Mouse (Mus musculus) ES-E14 (cell line): ENCODE results near the gene Zyg11b. TPM values are rescaled to one million over a fixed set of nuclear protein-coding genes. Genes with fewer than 3 reads are reported as not detected.
A peak's percentile ranks its signal among the peaks of the same experiment; 100 is the strongest.

Experiments used
- DNase-seq: peaks from one replicate; pipeline ENCODE4 v3.0.0-alpha.2; 2013; ENCODE audit warnings: low read depth, low spot score
- H3K27ac ChIP-seq: 2 replicates; pipeline ENCODE4 v1.5.1; 2012; ENCODE audit warnings: low read depth, mild to moderate bottlenecking, low read length, moderate library complexity, mixed read lengths; ENCODE audit not compliant: poor library complexity, insufficient read depth, severe bottlenecking
- H3K36me3 ChIP-seq: 2 replicates; pipeline ENCODE4 v1.6.1; 2012; ENCODE audit warnings: mild to moderate bottlenecking, low read length, moderate library complexity, mixed read lengths; ENCODE audit not compliant: control insufficient read depth, poor library complexity, insufficient read depth, severe bottlenecking
- H3K4me1 ChIP-seq, 2 experiments: fragments of 150-350 bp in 1 of 2; sonication (generic) in 1 of 2; 2 replicates each; pipeline ENCODE4 v1.6.1; 2012; ENCODE audit warnings: low read length in 2 of 2, mild to moderate bottlenecking in 1 of 2, mixed read lengths in 1 of 2; ENCODE audit not compliant: control insufficient read depth in 2 of 2, insufficient read depth in 2 of 2, poor library complexity in 1 of 2
- H3K4me3 ChIP-seq, 2 experiments: fragments of 150-350 bp in 1 of 2; sonication (generic) in 1 of 2; 2 replicates each; pipeline ENCODE4 v1.5.1; 2012; ENCODE audit warnings: low read length in 2 of 2, low read depth in 1 of 2, mild to moderate bottlenecking in 1 of 2, mixed read lengths in 1 of 2; ENCODE audit not compliant: insufficient read depth in 1 of 2, poor library complexity in 1 of 2, severe bottlenecking in 1 of 2
- H3K9ac ChIP-seq: 2 replicates; pipeline ENCODE4 v1.6.1; 2012; ENCODE audit warnings: low read depth, mild to moderate bottlenecking, low read length, mixed read lengths; ENCODE audit not compliant: poor library complexity, insufficient read depth, severe bottlenecking
- H3K9me3 ChIP-seq: fragments of 150-350 bp; sonication (generic); 2 replicates; pipeline ENCODE4 v1.6.1; 2012; ENCODE audit warnings: low read depth, mild to moderate bottlenecking, low read length; ENCODE audit not compliant: control insufficient read depth, insufficient read depth
- CHD2 ChIP-seq: IDR thresholded peaks from 2 replicates; pipeline ENCODE4 v1.6.1; 2014; ENCODE audit warnings: mild to moderate bottlenecking, low read depth, low read length, inconsistent platforms
- HCFC1 ChIP-seq: IDR thresholded peaks from 2 replicates; pipeline ENCODE4 v1.6.1; 2012; ENCODE audit warnings: low read length, inconsistent platforms, borderline replicate concordance; ENCODE audit not compliant: insufficient read depth
- MAFK ChIP-seq: IDR thresholded peaks from 2 replicates; pipeline ENCODE4 v1.6.1; 2014; ENCODE audit warnings: mild to moderate bottlenecking, low read depth, low read length, inconsistent platforms; ENCODE audit not compliant: insufficient read depth
- ZC3H11A ChIP-seq: IDR thresholded peaks from 2 replicates; pipeline ENCODE4 v1.6.1; 2012; ENCODE audit warnings: low read depth, mild to moderate bottlenecking, inconsistent platforms, low read length, borderline replicate concordance
- ZNF384 ChIP-seq: IDR thresholded peaks from 2 replicates; pipeline ENCODE4 v1.6.1; 2012; ENCODE audit warnings: low read depth, low read length, inconsistent platforms
- in situ Hi-C, 2 experiments: fragments of 600-800 bp; cut with MboI; formaldehyde crosslinking; loops; one replicate each; pipeline ENCODE4 v1.15.1; 2025; ENCODE audit warnings: low sequenced_read_pairs in 2 of 2, inconsistent platforms in 1 of 2; ENCODE audit not compliant: unreplicated experiment in 2 of 2
- total RNA-seq: library from RNA; depleted of rRNA; stranded (reverse); fragments of 300-350 nt; gene quantifications from 2 replicates; pipeline ENCODE4 v1.2.3, GENCODE M21; 2012

Gene Zyg11b
- total RNA-seq, 1 experiment, result 13.3 TPM

GRCm38 (mm10) chr4:108233654-108234053, 67.2 kb downstream of the Zyg11b start:
- H3K36me3 ChIP-seq, result peaks cover 2% of the 10 kb centered on the region
- in situ Hi-C loops, result no loop called here
- no peak overlapping the region for H3K27ac ChIP-seq
- H3K4me1 ChIP-seq, result no peaks in the 10 kb centered on the region
- TF ChIP-seq MAFK, result no peak
- no peak for TF ChIP-seq ZC3H11A
- TF ChIP-seq CHD2, result no peak
- no peak for TF ChIP-seq HCFC1
- TF ChIP-seq ZNF384, result no peak
- H3K4me3 ChIP-seq, result no peak overlapping the region
- H3K9me3 ChIP-seq, result no peaks in the 10 kb centered on the region
- DNase-seq, result no peak
- no peak overlapping the region for H3K9ac ChIP-seq

GRCm38 (mm10) chr4:108225341-108225872, 75.5 kb downstream of the Zyg11b start:
- Histone ChIP-seq H3K4me3 (no peak overlapping the region), H3K9me3 (no peaks in the 10 kb centered on the region), H3K9ac (no peak overlapping the region), H3K4me1 (peaks cover 6 to 18% of the 10 kb centered on the region in 2 experiments; a peak in 3 of 4 replicates), H3K27ac (no peak overlapping the region), H3K36me3 (no peaks in the 10 kb centered on the region)
- in situ Hi-C loops, result no loop called here
- no peak for TF ChIP-seq MAFK
- no peak for TF ChIP-seq HCFC1
- TF ChIP-seq CHD2, result no peak
- no peak for TF ChIP-seq ZNF384
- no peak for TF ChIP-seq ZC3H11A
- no peak for DNase-seq

GRCm38 (mm10) chr4:108222507-108222906, 78.4 kb downstream of the Zyg11b start:
- Histone ChIP-seq H3K4me1 (peaks cover 8 to 18% of the 10 kb centered on the region in 2 experiments; a peak in 3 of 4 replicates), H3K27ac (no peak overlapping the region), H3K9ac (no peak overlapping the region), H3K4me3 (no peak overlapping the region), H3K9me3 (no peaks in the 10 kb centered on the region), H3K36me3 (no peaks in the 10 kb centered on the region)
- no peak for DNase-seq
- in situ Hi-C loops, result no loop called here
- TF ChIP-seq ZC3H11A (no peak), MAFK (no peak), CHD2 (no peak), HCFC1 (no peak), ZNF384 (no peak)

GRCm38 (mm10) chr4:108219019-108219418, 81.9 kb downstream of the Zyg11b start:
- H3K4me3 ChIP-seq, result peak overlapping the region; percentile 54 to 96
- DNase-seq, result peak; percentile 96

More at GRCm38 (mm10) chr4:108219019-108219418, 81.9 kb downstream of the Zyg11b start:
- Histone ChIP-seq H3K4me1 (peaks cover 1 to 4% of the 10 kb centered on the region in 2 experiments; a peak in 3 of 4 replicates), H3K36me3 (no peaks in the 10 kb centered on the region), H3K9ac (peak overlapping the region; percentile 65), H3K9me3 (no peaks in the 10 kb centered on the region), H3K27ac (peak overlapping the region; percentile 50; the same call in 1 of the 2 replicates)
- in situ Hi-C loops, result no loop called here
- no peak for TF ChIP-seq ZNF384
- peak; percentile 18; the same call in 1 of the 2 replicates for TF ChIP-seq HCFC1
- TF ChIP-seq CHD2, result peak; percentile 79
- TF ChIP-seq ZC3H11A, result no peak
